Mouse (Mus musculus): ENCODE measurements around the gene Nmu. TPM values are rescaled to one million over a fixed set of nuclear protein-coding genes. Genes with fewer than 3 reads are reported as not detected.

Gene Nmu
- total and polyA plus RNA-seq, 3 experiments, result not detected

GRCm38 (mm10) chr5:76325113-76325512 is 38.5 kb downstream of the Nmu start:
- H3K9ac ChIP-seq (ENCODE audit: insufficient read depth, low read depth), result no peak overlapping the region
- H3K4me1 ChIP-seq (ENCODE audit: control insufficient read depth in 1 of 2, insufficient read depth in 2 of 2), result no peaks in the 10 kb centered on the region
- no peak overlapping the region for H3K4me3 ChIP-seq (replicated peaks in 1 of 3; ENCODE audit: low read depth in 2 of 3, low read length in 2 of 3, poor library complexity in 1 of 3)
- no peaks in the 10 kb centered on the region for H3K9me3 ChIP-seq (replicated peaks; ENCODE audit: low read length)
- in situ Hi-C loops (cut with MboI; ENCODE audit: low pct_ligation_motif_present, low pct_unique_long_range_greater_than_20kb, low sequenced_read_pairs), result no loop called here
- H3K27me3 ChIP-seq (replicated peaks), result no peaks in the 10 kb centered on the region
- DNase-seq (ENCODE audit: extremely low read depth), result no peak
- dilution Hi-C loops (cut with MboI; ENCODE audit: extremely low pct_ligation_motif_present, extremely low pct_unique_long_range_greater_than_20kb, low sequenced_read_pairs), result no loop called here
- no peaks in the 10 kb centered on the region for H3K36me3 ChIP-seq (replicated peaks in 1 of 2; ENCODE audit: control insufficient read depth in 1 of 2, insufficient read depth in 1 of 2, low read length in 1 of 2)
- no peaks in the 10 kb centered on the region for H3K79me2 ChIP-seq (replicated peaks; ENCODE audit: control insufficient read depth, extremely low read depth, insufficient read depth, poor library complexity, severe bottlenecking)
- TF ChIP-seq SIN3A (IDR thresholded peaks at IDR 0.05; ENCODE audit: low read length), result no peak
- TF ChIP-seq UBTF (IDR thresholded peaks at IDR 0.05; ENCODE audit: low read depth, low read length), result no peak
- no peak for TF ChIP-seq ZC3H11A (IDR thresholded peaks at IDR 0.05; ENCODE audit: low read depth, low read length)
- TF ChIP-seq POLR2AphosphoS2 (IDR thresholded peaks at IDR 0.05; ENCODE audit: low read depth, low read length), result no peak
- TF ChIP-seq MEF2A (IDR thresholded peaks at IDR 0.05; ENCODE audit: borderline replicate concordance, low read depth, low read length), result no peak
- no peak for TF ChIP-seq TCF12 (IDR thresholded peaks at IDR 0.05; ENCODE audit: low read depth, low read length)
- TF ChIP-seq ELF1 (IDR thresholded peaks at IDR 0.05; ENCODE audit: low read depth, low read length), result no peak
- TF ChIP-seq PAX5 (IDR thresholded peaks at IDR 0.05; ENCODE audit: low read length), result no peak
- no peak for TF ChIP-seq JUN (IDR thresholded peaks at IDR 0.05; ENCODE audit: insufficient read depth, low read depth, low read length)
- H3K27ac ChIP-seq (ENCODE audit: insufficient read depth, low read depth), result no peak overlapping the region
- no peak overlapping the region for H3K4me2 ChIP-seq (ENCODE audit: insufficient read depth, low read depth, poor library complexity, severe bottlenecking)

GRCm38 (mm10) chr5:76321249-76322196 is 42.1 kb downstream of the Nmu start:
- Histone ChIP-seq H3K36me3 (replicated peaks in 1 of 2; ENCODE audit: control insufficient read depth in 1 of 2, insufficient read depth in 1 of 2, low read length in 1 of 2) (no peaks in the 10 kb centered on the region), H3K79me2 (replicated peaks; ENCODE audit: control insufficient read depth, extremely low read depth, insufficient read depth, poor library complexity, severe bottlenecking) (no peaks in the 10 kb centered on the region), H3K9ac (ENCODE audit: insufficient read depth, low read depth) (no peak overlapping the region), H3K27ac (ENCODE audit: insufficient read depth, low read depth) (no peak overlapping the region), H3K4me2 (ENCODE audit: insufficient read depth, low read depth, poor library complexity, severe bottlenecking) (no peak overlapping the region), H3K4me3 (replicated peaks in 1 of 3; ENCODE audit: low read depth in 2 of 3, low read length in 2 of 3, poor library complexity in 1 of 3) (no peak overlapping the region), H3K4me1 (ENCODE audit: control insufficient read depth in 1 of 2, insufficient read depth in 2 of 2) (no peaks in the 10 kb centered on the region), H3K9me3 (replicated peaks; ENCODE audit: low read length) (no peaks in the 10 kb centered on the region), H3K27me3 (replicated peaks) (peaks cover 3% of the 10 kb centered on the region)
- DNase-seq (ENCODE audit: extremely low read depth), result no peak
- TF ChIP-seq MYC (IDR thresholded peaks at IDR 0.05; ENCODE audit: low read depth, low read length) (no peak), IRF4 (IDR thresholded peaks at IDR 0.05; ENCODE audit: low read depth, low read length) (no peak), ZKSCAN1 (IDR thresholded peaks at IDR 0.05; ENCODE audit: borderline replicate concordance, low read depth, low read length) (no peak), RCOR1 (conservative IDR thresholded peaks at IDR 0.05; ENCODE audit: low read depth, low read length) (no peak), NELFE (IDR thresholded peaks at IDR 0.05; ENCODE audit: low read depth, low read length) (no peak), ETS1 (conservative IDR thresholded peaks at IDR 0.05; ENCODE audit: low read depth, low read length) (no peak), TBP (conservative IDR thresholded peaks at IDR 0.05; ENCODE audit: low read depth, low read length) (no peak)
- in situ Hi-C loops (cut with MboI; ENCODE audit: low pct_ligation_motif_present, low pct_unique_long_range_greater_than_20kb, low sequenced_read_pairs) (no loop called here), dilution Hi-C loops (cut with MboI; ENCODE audit: extremely low pct_ligation_motif_present, extremely low pct_unique_long_range_greater_than_20kb, low sequenced_read_pairs) (no loop called here)

Measured in CH12.LX (cell line).